Mouse (Mus musculus): ENCODE data around the gene Spon1.

- TF ChIP-seq CTCF (IDR thresholded peaks at IDR 0.05; ENCODE audit: borderline replicate concordance, extremely low read depth, insufficient read depth, insufficient read length): no peak
- no peak for TF ChIP-seq POLR2A (IDR thresholded peaks at IDR 0.05; ENCODE audit: borderline replicate concordance, extremely low read depth, insufficient read depth, insufficient read length, poor library complexity, severe bottlenecking)
Observed at GRCm38 (mm10) chr7:114087341-114087740, 321.5 kb downstream of the Spon1 start.
